Mouse (Mus musculus) adrenal gland, postnatal 36 days (tissue): ENCODE data around the gene Tpgs1. TPM values are rescaled to one million over a fixed set of nuclear protein-coding genes. Genes with fewer than 3 reads are reported as not detected.

Experiments used
- DNase-seq, 2 experiments: peaks; one replicate each; pipeline ENCODE4 v3.0.0; 2021; ENCODE audit warnings: mixed read lengths in 1 of 2
- total RNA-seq, 2 experiments: library from RNA; stranded (reverse); gene quantifications; 2 replicates each; pipeline ENCODE4 v1.2.3; 2021

Tpgs1 gene
- total RNA-seq, 2 experiments from 2014 or later = 31.6 to 39.0 TPM

DNA sequence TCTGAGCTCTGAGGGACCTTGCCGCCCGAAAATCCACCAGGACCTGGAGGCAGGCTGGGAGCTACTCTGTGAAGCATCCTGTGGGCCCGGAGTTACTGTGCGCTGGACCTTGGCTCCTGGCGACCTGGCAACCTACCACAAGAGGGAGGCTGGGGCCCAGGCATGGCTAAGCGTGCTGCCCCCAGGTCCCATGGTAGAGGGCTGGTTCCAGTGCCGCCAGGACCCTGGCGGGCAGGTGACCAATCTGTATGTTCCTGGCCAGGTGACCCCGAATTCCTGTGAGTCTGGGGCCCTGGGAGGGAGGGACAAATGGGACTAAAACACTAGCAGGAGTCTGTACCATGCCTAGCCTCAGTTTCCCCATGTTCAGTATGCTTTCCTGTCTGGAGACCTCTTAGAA, 2.7 kb upstream of the Tpgs1 start:
- DNase-seq = no peak

DNA sequence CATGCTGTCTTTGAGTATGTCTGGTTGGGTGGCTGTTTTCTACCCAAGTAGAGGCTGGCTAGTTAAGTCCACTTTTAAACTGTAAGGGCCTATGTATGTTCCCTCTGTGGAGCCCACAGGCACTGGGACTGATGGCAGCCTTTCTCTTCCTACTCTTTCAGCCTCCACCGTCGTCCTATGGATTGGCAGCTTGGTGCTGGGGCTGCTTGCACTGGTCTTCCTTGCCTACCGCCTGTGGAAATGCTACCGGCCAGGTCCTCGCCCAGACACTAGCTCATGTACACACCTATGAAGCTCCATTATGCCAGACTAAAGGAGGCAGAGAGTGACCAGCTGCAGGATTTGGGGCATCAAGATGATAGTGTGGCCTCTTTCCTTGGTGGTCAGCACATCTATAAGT, 1.1 kb upstream of the Tpgs1 start:
- no peak for DNase-seq

- peak; percentile 76 to 87 for DNase-seq
These were observed 448 bp downstream of the Tpgs1 start for GRCm38 (mm10) chr10:79669576-79670057.

DNA sequence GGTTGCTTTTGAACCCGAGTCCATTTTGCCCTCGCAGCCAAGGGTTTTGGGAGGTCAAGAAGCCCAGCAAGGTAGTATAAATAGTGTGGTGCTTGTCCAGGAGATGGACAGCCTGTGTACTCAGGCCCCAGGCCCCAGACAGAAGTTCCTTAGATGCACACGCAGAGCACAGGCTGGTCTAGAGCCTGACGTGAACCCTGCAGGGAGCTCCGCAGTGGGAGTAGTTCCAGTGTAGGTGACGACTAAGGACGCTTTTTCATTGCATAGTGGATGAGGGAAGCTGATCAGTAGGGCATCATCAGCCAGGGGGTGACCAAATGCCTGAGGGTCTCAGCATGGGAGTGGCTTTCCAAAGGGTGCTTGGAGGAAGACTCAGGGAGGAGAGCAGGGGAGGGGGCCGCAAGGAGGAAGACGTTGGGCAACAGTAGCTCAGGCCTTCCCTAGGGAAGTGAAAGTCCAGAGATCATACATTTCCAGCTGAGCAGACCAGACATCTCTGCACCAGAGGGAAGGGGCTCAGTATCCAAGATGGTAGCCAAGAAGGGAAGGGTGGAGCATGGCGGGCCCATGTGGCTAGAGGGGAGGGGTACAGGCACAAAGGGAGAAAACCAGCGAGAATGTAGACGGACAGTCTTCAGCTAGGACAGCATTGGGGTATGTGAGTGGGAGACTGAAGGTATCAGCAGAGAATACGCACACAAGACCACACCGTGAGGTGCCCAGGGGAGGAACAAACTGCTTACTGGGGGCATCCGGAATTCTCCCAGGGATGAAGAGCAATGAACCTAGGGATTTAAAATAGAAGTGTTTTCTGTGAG, 1.1 kb downstream of the Tpgs1 start:
- DNase-seq = no peak

GRCm38 (mm10) chr10:79671396-79672087, 2.4 kb downstream of the Tpgs1 start:
- DNase-seq = no peak

DNA sequence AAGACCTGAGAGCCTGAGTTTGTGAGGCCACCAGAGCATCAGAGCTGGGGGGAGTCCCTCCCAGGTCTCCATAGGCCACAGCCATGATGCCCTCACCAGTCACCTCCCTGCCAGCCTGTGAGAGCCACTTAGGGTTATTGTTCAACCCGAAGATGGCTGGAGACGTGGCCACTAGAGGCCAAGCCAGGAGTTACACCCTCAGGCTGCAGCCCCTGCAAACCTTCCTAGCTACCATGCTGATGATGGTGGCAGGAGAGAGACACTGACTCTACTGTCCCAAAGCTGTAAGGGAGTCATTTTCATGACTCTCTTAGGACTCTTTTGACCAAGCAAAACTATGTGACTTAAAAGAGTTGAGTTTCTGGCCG, 2.9 kb downstream of the Tpgs1 start:
- DNase-seq = no peak

DNA sequence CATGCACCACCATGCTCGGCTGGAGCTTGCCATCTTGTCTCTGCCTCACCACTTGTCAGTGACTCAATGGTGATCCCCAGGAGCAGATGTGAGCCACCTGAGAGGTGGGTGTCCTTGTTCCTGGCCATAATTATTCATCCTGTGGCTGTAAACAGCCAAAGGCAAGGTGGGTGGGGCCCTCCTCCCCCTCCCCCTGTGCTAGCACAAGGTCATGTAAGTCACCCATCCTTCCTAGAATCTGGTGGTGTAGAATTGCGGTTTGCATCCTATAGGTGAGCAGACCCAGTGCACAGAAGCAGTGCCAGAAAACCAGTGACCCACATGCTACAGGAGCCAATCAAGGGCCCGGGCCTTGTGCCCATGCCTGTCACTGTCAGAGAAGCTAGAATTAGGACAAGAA, 3.9 kb downstream of the Tpgs1 start:
- DNase-seq = no peak

- DNase-seq = no peak
These were observed 6.3 kb downstream of the Tpgs1 start for GRCm38 (mm10) chr10:79675346-79676035.

DNA sequence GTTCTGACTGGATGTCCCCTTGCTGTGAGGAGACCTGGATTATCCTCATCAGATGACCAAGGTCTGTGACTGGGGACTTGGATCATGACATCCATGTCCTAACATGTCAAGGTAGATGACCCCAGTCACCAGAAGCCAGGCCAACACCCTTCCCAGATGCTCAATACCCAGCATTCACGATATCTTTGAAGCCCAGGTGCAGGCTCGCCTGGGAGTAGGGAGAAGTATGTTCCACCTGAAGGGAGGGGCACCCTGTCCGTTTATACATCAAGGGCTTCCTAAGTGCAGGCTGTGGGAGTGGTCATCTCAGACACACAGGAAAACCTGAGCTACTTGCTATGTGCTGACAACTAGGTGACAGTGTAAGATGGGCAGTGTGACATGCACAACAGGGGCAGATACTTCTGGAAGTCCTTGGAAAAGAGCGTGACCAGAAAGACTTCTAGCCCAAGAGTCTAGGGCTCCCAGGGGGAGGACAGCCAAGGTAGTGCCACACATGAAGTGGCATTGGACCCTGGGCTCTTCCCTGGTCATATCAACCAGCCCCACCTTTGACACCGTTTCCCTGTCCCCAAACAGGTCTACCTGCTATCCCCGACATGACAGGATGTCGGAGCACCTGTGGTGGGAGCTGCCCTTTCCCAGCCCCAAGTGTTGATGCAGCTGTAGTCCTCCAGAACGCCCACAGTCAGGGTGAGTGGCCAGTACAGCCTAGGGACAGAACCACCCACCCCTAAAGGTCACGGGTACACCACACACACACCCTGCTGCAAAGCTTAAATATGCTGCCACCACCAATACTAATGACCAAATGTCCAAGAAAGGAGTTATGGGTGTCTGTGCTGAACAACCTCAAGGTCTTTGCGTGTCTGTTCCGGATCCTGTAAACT, 11.7 kb downstream of the Tpgs1 start:
- peak in 1 of 2 experiments; percentile 37 for DNase-seq

GRCm38 (mm10) chr10:79681591-79682245, 12.5 kb downstream of the Tpgs1 start, which contains the start of gene Cdc34:
Gene Cdc34, plus strand, starts transcription at chr10:79682195.
- DNase-seq = peak; percentile 99

DNA sequence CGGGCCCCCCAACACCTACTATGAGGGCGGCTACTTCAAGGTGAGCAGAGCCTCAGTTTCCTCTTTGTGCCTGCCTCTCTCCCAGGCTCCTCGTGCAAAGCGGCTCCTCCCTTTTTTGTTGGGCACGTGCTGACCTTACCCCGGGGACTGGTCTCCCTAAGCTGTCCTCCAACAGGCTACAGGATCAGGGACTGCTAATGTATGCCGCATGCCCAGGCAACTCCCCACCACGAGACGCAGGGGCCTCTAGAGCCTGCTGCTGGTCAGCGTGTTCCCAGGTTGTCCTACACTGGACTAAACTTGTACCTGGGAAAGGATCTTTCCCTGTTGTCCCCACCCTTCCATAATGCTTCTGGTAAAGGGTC, 13.4 kb downstream of the Tpgs1 start:
- DNase-seq = peak in 1 of 2 experiments; percentile 32

DNA sequence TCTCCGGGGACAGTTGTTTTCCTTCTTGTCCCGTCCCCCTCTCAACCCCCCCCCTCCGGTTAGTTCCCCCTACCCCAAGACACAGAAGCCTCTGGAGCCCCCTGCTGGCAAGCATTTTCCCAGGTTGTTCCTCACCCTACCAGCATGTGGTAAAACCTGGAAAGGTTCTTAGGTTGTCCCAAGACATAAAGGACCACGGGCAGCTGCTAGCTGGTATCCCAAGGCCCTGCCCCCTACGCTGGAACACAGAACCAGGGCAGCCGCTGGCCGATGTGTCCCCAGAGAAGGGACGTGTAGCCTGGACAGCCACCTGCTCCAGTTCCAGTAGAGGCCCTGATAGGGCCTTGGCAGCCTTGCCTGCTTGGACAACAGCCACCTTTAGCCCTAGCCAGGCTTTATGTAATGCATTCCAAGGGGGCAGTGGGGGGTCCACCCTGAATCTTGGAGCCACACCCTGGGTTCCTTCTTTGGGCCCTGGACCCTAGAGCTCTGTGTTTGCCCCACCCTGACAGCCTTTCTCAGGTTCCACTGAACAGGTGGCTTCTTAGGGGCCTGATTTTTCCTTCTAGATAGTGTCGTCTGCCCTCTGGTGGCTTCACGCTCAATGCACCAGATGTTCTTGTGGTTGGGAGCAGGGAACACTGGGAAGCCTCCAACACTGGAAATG, 13.9 kb downstream of the Tpgs1 start:
- DNase-seq = peak; percentile 62 to 78

DNA sequence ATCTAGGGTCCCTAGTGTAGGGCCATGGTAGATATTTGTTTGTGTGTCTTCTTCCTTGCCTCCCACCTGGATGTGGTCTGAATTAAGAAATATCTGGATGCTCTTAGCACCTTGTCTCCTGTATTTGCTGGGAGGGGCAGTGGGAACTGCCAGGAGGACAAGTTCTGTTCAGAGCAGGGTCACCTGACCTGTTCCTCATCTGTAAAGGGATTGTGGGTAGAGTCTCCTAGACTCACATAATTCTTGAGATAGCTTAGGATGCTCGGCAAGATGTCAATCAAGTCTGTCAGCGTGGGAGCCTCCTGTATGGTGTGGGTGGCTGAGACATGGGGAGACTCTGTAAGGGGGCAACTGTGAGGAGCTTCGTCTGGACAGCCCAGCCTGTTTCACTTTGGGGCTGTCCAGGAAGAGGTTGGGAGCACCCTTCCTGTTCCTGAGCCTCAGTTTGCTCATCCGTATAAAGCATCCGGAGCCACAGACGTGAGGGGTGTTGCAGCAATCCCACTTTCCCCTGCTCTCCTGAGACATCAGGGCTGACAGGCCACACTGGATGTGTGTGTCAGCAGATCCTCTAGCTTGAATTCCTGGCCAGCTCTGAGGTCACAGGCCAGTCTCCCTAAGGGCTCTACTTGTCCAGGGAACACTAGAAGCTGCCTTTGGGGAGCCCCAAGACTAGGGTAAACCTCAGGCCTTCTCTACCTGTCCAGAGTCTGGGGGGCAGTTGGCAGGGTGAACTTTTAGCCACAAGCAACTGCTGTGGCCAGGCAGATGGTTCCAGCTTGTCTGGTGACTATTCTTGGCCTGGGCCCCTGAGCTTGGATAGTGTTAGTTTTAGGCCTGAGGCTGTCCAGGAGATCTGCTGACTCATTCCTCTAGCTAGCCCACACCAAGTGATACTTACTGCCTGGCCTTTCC, 14.8 kb downstream of the Tpgs1 start:
- no peak for DNase-seq

DNA sequence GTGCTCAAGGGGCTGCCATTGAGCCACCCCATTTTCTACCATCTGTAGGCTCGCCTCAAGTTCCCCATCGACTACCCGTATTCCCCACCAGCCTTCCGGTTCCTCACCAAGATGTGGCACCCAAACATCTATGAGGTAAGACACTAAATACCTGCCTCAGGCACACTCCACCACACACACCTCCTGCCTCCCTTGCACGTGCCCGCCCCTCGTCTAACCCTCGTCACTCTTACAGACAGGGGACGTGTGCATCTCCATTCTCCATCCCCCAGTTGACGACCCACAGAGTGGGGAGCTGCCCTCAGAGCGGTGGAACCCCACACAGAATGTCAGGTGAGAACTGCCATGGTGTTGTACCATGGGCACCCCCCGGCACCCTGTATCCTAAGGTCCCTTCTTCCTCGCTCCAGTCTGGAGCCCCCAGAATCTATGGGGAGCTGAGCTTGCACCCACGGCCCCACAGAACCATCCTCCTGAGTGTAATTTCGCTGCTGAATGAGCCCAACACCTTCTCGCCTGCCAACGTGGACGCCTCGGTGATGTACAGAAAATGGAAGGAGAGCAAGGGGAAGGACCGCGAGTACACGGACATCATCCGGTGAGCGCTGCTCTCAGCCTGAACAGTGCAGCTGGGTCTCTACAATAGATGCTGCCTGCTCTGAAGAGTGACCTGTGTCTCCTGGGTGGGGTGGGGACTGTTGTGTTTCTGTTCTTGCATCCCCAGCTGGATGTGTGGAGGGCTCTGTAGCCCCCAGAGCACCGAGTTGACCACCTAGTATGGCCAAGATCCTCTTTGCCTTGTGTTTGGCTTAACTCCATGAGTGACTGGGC, 15.8 kb downstream of the Tpgs1 start:
- no peak for DNase-seq

DNA sequence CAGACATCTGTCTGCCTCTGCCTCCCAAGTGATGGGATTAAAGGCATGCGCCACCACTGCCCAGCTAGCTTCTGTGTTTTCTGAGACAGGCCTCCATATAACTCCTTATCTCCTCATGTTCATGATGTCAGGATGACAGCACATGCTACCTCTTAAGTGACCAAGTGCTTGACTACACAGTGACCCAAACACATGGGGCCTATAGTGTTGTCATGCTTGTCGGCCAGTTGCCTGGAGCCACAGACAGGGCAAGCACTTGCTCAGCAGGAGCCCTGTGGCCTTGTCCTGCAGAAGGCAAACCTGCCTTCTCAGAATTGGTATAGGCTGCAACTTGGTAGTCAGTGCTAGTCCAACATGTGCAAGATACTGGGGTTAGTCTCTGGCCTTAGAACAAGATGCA, 17.1 kb downstream of the Tpgs1 start:
- DNase-seq = no peak

DNA sequence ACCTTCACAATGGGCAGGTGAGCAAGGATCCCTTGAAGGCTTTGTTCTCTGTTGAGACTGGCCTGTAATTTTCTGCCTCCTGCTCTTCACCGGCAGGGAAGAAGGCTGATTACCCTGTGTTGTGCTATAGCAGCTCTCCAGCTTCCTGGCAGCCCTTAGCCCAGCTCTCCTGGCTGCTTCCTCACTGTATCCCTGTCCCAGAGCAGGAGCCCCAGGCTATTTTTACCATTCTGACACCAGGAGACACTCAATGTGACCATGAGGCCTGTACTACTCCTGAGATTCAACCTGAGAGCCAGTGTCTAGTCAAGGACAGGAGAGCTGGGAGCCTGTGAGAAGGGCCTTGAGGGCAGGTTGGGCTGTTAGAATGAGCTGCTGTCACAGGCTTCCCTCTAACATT, 17.5 kb downstream of the Tpgs1 start:
- DNase-seq = no peak

DNA sequence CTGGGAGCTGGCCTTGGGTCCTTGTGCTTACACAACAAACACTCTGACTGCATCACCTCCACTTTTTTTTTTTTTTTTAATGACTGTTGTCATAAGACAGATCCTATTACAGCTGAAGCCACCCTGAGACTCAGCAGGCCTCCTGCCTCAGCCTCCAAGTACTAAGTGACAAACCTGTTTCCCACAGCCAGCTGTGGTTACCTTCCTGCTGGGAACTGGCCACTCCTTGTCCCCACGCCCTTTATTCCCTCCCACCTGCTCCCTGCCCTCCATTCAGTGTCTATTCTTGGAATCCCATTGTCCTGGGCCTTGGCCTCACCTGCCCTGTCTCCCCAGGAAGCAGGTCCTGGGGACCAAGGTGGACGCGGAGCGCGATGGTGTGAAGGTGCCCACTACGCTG, 18.3 kb downstream of the Tpgs1 start:
- DNase-seq = no peak

- no peak for DNase-seq
These were observed 19.6 kb downstream of the Tpgs1 start, which contains the start of gene Gzmm for GRCm38 (mm10) chr10:79688720-79689119. Gene Gzmm, plus strand, starts transcription at chr10:79689020.

- DNase-seq = no peak
These were observed 20.0 kb downstream of the Tpgs1 start for GRCm38 (mm10) chr10:79689178-79689577.
